Mouse (Mus musculus) ZHBTc4 (cell line): Measurements from ENCODE around the gene Zscan4b.
"Not testable (repeated sequence)": the region's sequence is repeated elsewhere in the genome, so short reads cannot be mapped to it uniquely, and the experiment has no call there.

Experiments used
- DNase-seq: peaks from one replicate; pipeline ENCODE4 v3.0.0-alpha.2; 2011; ENCODE audit warnings: low read depth, low spot score

Zscan4b gene

DNA sequence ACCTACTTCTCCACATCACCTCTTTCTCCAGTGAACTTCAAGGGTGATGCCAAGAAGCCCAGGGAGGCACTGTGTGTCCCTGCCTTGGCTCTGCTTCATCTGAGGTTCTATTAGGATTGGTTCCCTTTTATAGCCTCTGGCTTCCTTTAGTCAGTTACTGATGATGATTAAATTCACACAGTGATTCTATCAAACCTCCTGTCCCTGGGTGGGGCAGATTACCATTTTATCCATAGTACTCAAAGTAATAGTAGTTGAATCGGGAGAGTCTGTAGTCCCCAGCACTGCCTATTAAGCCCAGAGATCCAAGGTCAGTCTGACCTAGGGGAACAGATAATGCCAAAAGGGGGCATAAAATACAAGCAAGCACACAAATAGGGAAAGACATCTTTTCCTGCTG, at the start of gene Zscan4b:
Gene Zscan4b, minus strand, starts transcription at position 101 of the 400 bp plus-strand sequence.
- not testable (repeated sequence) for DNase-seq
